Mouse (Mus musculus) ES-Bruce4 (cell line): ENCODE results near the gene Ddx3y.

Experiments used
- CTCF ChIP-seq: IDR thresholded peaks from one replicate; pipeline ENCODE4 v1.8.1; 2011; ENCODE audit warnings: low read depth, low read length
- EP300 ChIP-seq: IDR thresholded peaks from 2 replicates; pipeline ENCODE4 v1.6.1; 2011; ENCODE audit warnings: low read depth, low read length; ENCODE audit not compliant: insufficient read depth
- POLR2A ChIP-seq: IDR thresholded peaks from one replicate; pipeline ENCODE4 v1.8.1; 2011; ENCODE audit warnings: low read length; ENCODE audit not compliant: insufficient read depth

- TF ChIP-seq POLR2A: no peak
- TF ChIP-seq CTCF: no peak
- TF ChIP-seq EP300: no peak
Measured at GRCm38 (mm10) chrY:1293708-1294107, 7.3 kb upstream of the Ddx3y start.
